19 mouse cellular contexts compared by ENCODE assay signal in the genomic region with DNA sequence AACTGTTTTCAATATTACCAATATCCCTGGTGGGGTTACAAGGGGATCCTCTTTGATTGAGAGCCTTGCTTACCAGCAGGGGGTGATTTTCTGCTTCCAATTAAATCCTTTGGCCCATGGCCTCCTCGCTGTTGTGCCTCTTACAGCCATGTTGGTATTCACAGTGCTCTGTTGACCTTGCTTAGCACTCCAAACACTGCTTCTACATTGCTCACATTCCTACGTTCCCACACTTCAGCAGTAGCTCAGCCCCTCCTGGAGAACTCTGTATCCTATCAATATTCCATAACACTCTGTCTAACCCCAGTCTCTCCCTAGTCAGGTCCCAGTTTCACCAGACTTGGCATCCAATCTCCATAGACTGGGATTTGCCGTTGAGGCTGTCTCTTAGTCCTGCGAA.
DNase-seq lines count a peak whose midpoint lies in the region; ATAC-seq and TF ChIP-seq lines count a peak whose summit lies in the region.
"Had no signal": no experiment of that assay in that cellular context is flagged by ENCODE, and none has a peak within 500 bp of the region (broad histone marks: within the 10 kb centered on the region; RNA-seq: fewer than 3 reads in every experiment).

No protein-coding gene starts in this region.

- H3K9ac ChIP-seq in heart, adult 2 months (ENCODE audit: low read depth, low read length) = no peak overlapping the region
- H3K9ac ChIP-seq in lung, embryonic 15.5 days = no peak overlapping the region
- H3K9ac ChIP-seq: forebrain, embryonic 15.5 days; heart, embryonic 13.5 days; hindbrain, embryonic 13.5 days had no signal

- intact Hi-C loops in heart, adult 2 months (cut with DNase I) = no loop called here

- TF ChIP-seq POLR2A in heart, adult 2 months (IDR thresholded peaks at IDR 0.05; ENCODE audit: insufficient read depth, low read depth, low read length) = no peak

- H3K79me2 ChIP-seq in heart, adult 2 months (replicated peaks; ENCODE audit: control insufficient read depth, insufficient read depth, low read length) = no peaks in the 10 kb centered on the region

- 60% methylated on average over 4 of the region's 4 CpGs for WGBS in heart, embryonic 10.5 days
- 72% methylated on average over 4 of the region's 4 CpGs for WGBS in heart, adult 2 months
- 37% methylated on average over 4 of the region's 4 CpGs for WGBS in lung, embryonic 15.5 days

- no peak for TF ChIP-seq CTCF in heart, adult 2 months (IDR thresholded peaks at IDR 0.05)

- no peak for DNase-seq in heart, embryonic 10.5 days (ENCODE audit: low spot score)
- DNase-seq in heart, adult 2 months = no peak
- DNase-seq in lung, postnatal 10 days = no peak
- peak; percentile 40 for DNase-seq in lung, postnatal 25 days (ENCODE audit: low spot score)
- DNase-seq in mesoderm, embryonic 11.5 days (ENCODE audit: low read depth, low spot score) = peak; percentile 31
- no peak for DNase-seq in kidney, postnatal 10 days
- DNase-seq: adrenal gland, postnatal 10 days; cerebellum, adult 11 months; cerebellum, adult 8-10 months; cerebellum, postnatal 14 days; gastrocnemius, postnatal 36 days; heart, adult 18-20 months; heart, postnatal 10 days; kidney, adult 11 months had no signal

- H3K4me2 ChIP-seq in lung, embryonic 15.5 days = no peak overlapping the region
- H3K4me2 ChIP-seq: forebrain, embryonic 15.5 days; heart, embryonic 13.5 days; hindbrain, embryonic 13.5 days had no signal

- no peaks in the 10 kb centered on the region for H3K9me3 ChIP-seq in heart, embryonic 10.5 days
- no peaks in the 10 kb centered on the region for H3K9me3 ChIP-seq in lung, embryonic 15.5 days
- H3K9me3 ChIP-seq: embryonic facial prominence, embryonic 10.5 days; forebrain, embryonic 15.5 days; heart, embryonic 13.5 days; hindbrain, embryonic 13.5 days had no signal

- no peaks in the 10 kb centered on the region for H3K27me3 ChIP-seq in heart, embryonic 10.5 days (ENCODE audit: insufficient read depth, poor library complexity, severe bottlenecking)
- H3K27me3 ChIP-seq in heart, adult 2 months (ENCODE audit: control insufficient read depth, insufficient read depth, low read length) = no peaks in the 10 kb centered on the region
- no peaks in the 10 kb centered on the region for H3K27me3 ChIP-seq in lung, embryonic 15.5 days
- H3K27me3 ChIP-seq: forebrain, embryonic 15.5 days; heart, embryonic 13.5 days; hindbrain, embryonic 13.5 days had no signal

- no peak for TF ChIP-seq EP300 in heart, adult 2 months (IDR thresholded peaks at IDR 0.05; ENCODE audit: insufficient read depth, low read depth, low read length)

- peak; percentile 49; the same call in 1 of the 2 replicates for ATAC-seq in lung, embryonic 15.5 days (ENCODE audit: borderline replicate concordance, extremely low read depth, low FRiP score, low TSS enrichment)
- ATAC-seq: forebrain, embryonic 15.5 days had no signal

- H3K4me1 ChIP-seq in heart, embryonic 10.5 days = peaks cover 10% of the 10 kb centered on the region
- peaks cover 5% of the 10 kb centered on the region for H3K4me1 ChIP-seq in heart, adult 2 months (ENCODE audit: control insufficient read depth, insufficient read depth, low read length)
- H3K4me1 ChIP-seq in lung, embryonic 15.5 days = peaks cover 23% of the 10 kb centered on the region; the same call in 1 of the 2 replicates
- H3K4me1 ChIP-seq: forebrain, embryonic 15.5 days; hindbrain, embryonic 13.5 days had no signal

- H3K36me3 ChIP-seq in heart, embryonic 10.5 days = no peaks in the 10 kb centered on the region
- no peaks in the 10 kb centered on the region for H3K36me3 ChIP-seq in heart, adult 2 months (ENCODE audit: control insufficient read depth, insufficient read depth, low read length)
- no peaks in the 10 kb centered on the region for H3K36me3 ChIP-seq in lung, embryonic 15.5 days
- H3K36me3 ChIP-seq: embryonic facial prominence, embryonic 10.5 days; forebrain, embryonic 15.5 days; heart, embryonic 13.5 days; hindbrain, embryonic 13.5 days had no signal

- 0 out of 2 replicates have a peak overlapping the region, but pooled peaks have one; percentile 22 for H3K27ac ChIP-seq in heart, embryonic 10.5 days
- no peak overlapping the region for H3K27ac ChIP-seq in heart, adult 2 months
- H3K27ac ChIP-seq in lung, embryonic 15.5 days = peak overlapping the region; percentile 35; the same call in 1 of the 2 replicates
- H3K27ac ChIP-seq: embryonic facial prominence, embryonic 10.5 days; forebrain, embryonic 15.5 days; heart, embryonic 13.5 days; hindbrain, embryonic 13.5 days had no signal

- no peak overlapping the region for H3K4me3 ChIP-seq in heart, embryonic 10.5 days
- no peak overlapping the region for H3K4me3 ChIP-seq in heart, adult 2 months
- no peak overlapping the region for H3K4me3 ChIP-seq in lung, embryonic 15.5 days
- H3K4me3 ChIP-seq: embryonic facial prominence, embryonic 10.5 days; forebrain, embryonic 15.5 days; heart, embryonic 13.5 days; hindbrain, embryonic 13.5 days had no signal

Comparison
In these comparisons a context has a peak if more than half of its experiments do, and no peak if none do; other contexts are left out.
1. DNase-seq: peak in lung, postnatal 25 days (single experiment) and mesoderm, embryonic 11.5 days (single experiment); none in heart, embryonic 10.5 days (single experiment), heart, adult 2 months (0 of 2), lung, postnatal 10 days (single experiment) and kidney, postnatal 10 days (single experiment).